ENCODE assay signal across 47 mouse cellular contexts in genomic region chr8:111699035-111699434, GRCm38 (mm10). TPM values are rescaled to one million over a fixed set of nuclear protein-coding genes. Genes with fewer than 3 reads are reported as not detected.
"Had no signal": no experiment of that assay in that cellular context is flagged by ENCODE, and none has a peak within 500 bp of the region (broad histone marks: within the 10 kb centered on the region; RNA-seq: fewer than 3 reads in every experiment).

No protein-coding gene starts in this region.

- H3K4me2 ChIP-seq: heart, embryonic 11.5 days; heart, embryonic 12.5 days; heart, embryonic 13.5 days; heart, embryonic 15.5 days; hindbrain, embryonic 12.5 days; hindbrain, embryonic 13.5 days; hindbrain, embryonic 14.5 days; hindbrain, embryonic 15.5 days; intestine, embryonic 15.5 days; kidney, embryonic 15.5 days had no signal

- H3K4me1 ChIP-seq: hindbrain, embryonic 10.5 days; hindbrain, embryonic 12.5 days; hindbrain, embryonic 13.5 days; hindbrain, embryonic 15.5 days; intestine, embryonic 15.5 days; kidney, embryonic 15.5 days had no signal

- DNase-seq: heart, postnatal 10 days; heart, postnatal 14 days; heart, postnatal 36 days; heart, postnatal 4 days; kidney, adult 11 months; kidney, adult 18-20 months; kidney, adult 2 months; kidney, adult 8-10 months; kidney, adult 9 months; kidney, postnatal 10 days; kidney, postnatal 14 days; kidney, postnatal 36 days; kidney, postnatal 4 days; layer of hippocampus, adult 9-11 months; layer of hippocampus, postnatal 36 days had no signal

- H3K4me3 ChIP-seq: heart, embryonic 12.5 days; heart, embryonic 13.5 days; heart, embryonic 15.5 days; hindbrain, embryonic 10.5 days; hindbrain, embryonic 12.5 days; hindbrain, embryonic 13.5 days; hindbrain, embryonic 15.5 days; intestine, embryonic 15.5 days; kidney, embryonic 15.5 days; layer of hippocampus, adult 2 months; left cerebral cortex, adult 2 months had no signal

- H3K27ac ChIP-seq: heart, embryonic 13.5 days; heart, embryonic 15.5 days; hindbrain, embryonic 10.5 days; hindbrain, embryonic 12.5 days; hindbrain, embryonic 13.5 days; hindbrain, embryonic 14.5 days; hindbrain, embryonic 15.5 days; hindbrain, postnatal 0 days; intestine, embryonic 15.5 days; kidney, embryonic 15.5 days; kidney, postnatal 0 days; layer of hippocampus, adult 2 months; left cerebral cortex, adult 2 months had no signal

- H3K36me3 ChIP-seq: heart, embryonic 12.5 days; heart, embryonic 13.5 days; heart, embryonic 15.5 days; hindbrain, embryonic 10.5 days; hindbrain, embryonic 12.5 days; hindbrain, embryonic 13.5 days; hindbrain, embryonic 15.5 days; intestine, embryonic 15.5 days; kidney, embryonic 15.5 days had no signal

- H3K9me3 ChIP-seq: heart, embryonic 12.5 days; heart, embryonic 13.5 days; heart, embryonic 15.5 days; hindbrain, embryonic 10.5 days; hindbrain, embryonic 12.5 days; hindbrain, embryonic 13.5 days; hindbrain, embryonic 15.5 days; intestine, embryonic 15.5 days; kidney, embryonic 15.5 days had no signal

- ATAC-seq: hindbrain, embryonic 16.5 days; hindbrain, postnatal 0 days; inflammation-experienced regulatory T-cells, adult 6 months; intestine, embryonic 15.5 days; intestine, embryonic 16.5 days; intestine, postnatal 0 days had no signal

- H3K9ac ChIP-seq: heart, embryonic 12.5 days; heart, embryonic 13.5 days; heart, embryonic 15.5 days; hindbrain, embryonic 12.5 days; hindbrain, embryonic 13.5 days; hindbrain, embryonic 14.5 days; hindbrain, embryonic 15.5 days; intestine, embryonic 15.5 days; kidney, embryonic 15.5 days had no signal

- H3K27me3 ChIP-seq: heart, embryonic 12.5 days; heart, embryonic 13.5 days; heart, embryonic 15.5 days; hindbrain, embryonic 12.5 days; hindbrain, embryonic 13.5 days; hindbrain, embryonic 15.5 days; intestine, embryonic 15.5 days; kidney, embryonic 15.5 days had no signal

RNA-seq across cellular contexts. Expression of gene Ctrb1, which starts 8.2 kb away (rescaled TPM):
- total RNA-seq: heart, postnatal 14 days; heart, postnatal 25 days; heart, postnatal 36 days; heart, postnatal 4 days; hematopoietic stem cell, adult 5-6 weeks; hindbrain, postnatal 0 days; layer of hippocampus, adult 18-20 months; layer of hippocampus, adult 2 months; layer of hippocampus, adult 8-10 months; layer of hippocampus, postnatal 10 days; layer of hippocampus, postnatal 14 days; layer of hippocampus, postnatal 25 days; layer of hippocampus, postnatal 36 days; left cerebral cortex, adult 18-20 months; left cerebral cortex, adult 2 months had no signal
- polyA plus RNA-seq: heart, embryonic 11.5 days; heart, embryonic 12.5 days; heart, embryonic 13.5 days; heart, embryonic 14.5 days; heart, postnatal 0 days; hindbrain, embryonic 10.5 days; hindbrain, embryonic 11.5 days; hindbrain, embryonic 12.5 days; hindbrain, embryonic 13.5 days; hindbrain, embryonic 14.5 days; hindbrain, embryonic 16.5 days; hindbrain, postnatal 0 days; inflammation-experienced regulatory T-cells, adult 6 months; kidney, embryonic 14.5 days; kidney, embryonic 16.5 days; kidney, postnatal 0 days had no signal

RNA-seq across cellular contexts. Expression of gene Bcar1, which starts 44.6 kb away (rescaled TPM):
- total RNA-seq: hematopoietic stem cell, adult 5-6 weeks had no signal
